8 mouse cellular contexts compared by ENCODE assay signal in genomic region chr6:142345440-142346038, GRCm38 (mm10). TPM values are rescaled to one million over a fixed set of nuclear protein-coding genes. Genes with fewer than 3 reads are reported as not detected.
DNase-seq lines count a peak whose midpoint lies in the region; ATAC-seq and TF ChIP-seq lines count a peak whose summit lies in the region.

Pyroxd1 (plus strand) TSS chr6:142345654.

- peak within 1 kb of the TSS; percentile 57 for H3K9ac ChIP-seq in embryonic facial prominence, embryonic 14.5 days (ENCODE audit: low read depth, low read length)
- H3K9ac ChIP-seq in limb, embryonic 14.5 days (ENCODE audit: low read depth, low read length, severe bottlenecking), result peak within 1 kb of the TSS; percentile 58
- H3K9ac ChIP-seq in midbrain, postnatal 0 days (replicated peaks; ENCODE audit: low read length, poor library complexity, severe bottlenecking), result peak within 1 kb of the TSS; percentile 45

- H3K4me2 ChIP-seq in embryonic facial prominence, embryonic 14.5 days (ENCODE audit: low read depth, low read length), result peak within 1 kb of the TSS; percentile 56
- peak within 1 kb of the TSS; percentile 42 for H3K4me2 ChIP-seq in limb, embryonic 14.5 days (replicated peaks; ENCODE audit: low read depth, low read length, severe bottlenecking)
- H3K4me2 ChIP-seq in midbrain, postnatal 0 days (ENCODE audit: low read depth, low read length, poor library complexity, severe bottlenecking), result peak within 1 kb of the TSS; percentile 54

- H3K36me3 ChIP-seq in embryonic facial prominence, embryonic 14.5 days (ENCODE audit: control insufficient read depth, insufficient read depth, low read length), result peaks cover 13% of the 10 kb centered on the region; the same call in 1 of the 2 replicates
- peaks cover 13% of the 10 kb centered on the region; the same call in 1 of the 2 replicates for H3K36me3 ChIP-seq in limb, embryonic 14.5 days (ENCODE audit: control insufficient read depth, insufficient read depth, low read length)
- H3K36me3 ChIP-seq in midbrain, postnatal 0 days (ENCODE audit: insufficient read depth, low read length), result peaks cover 14% of the 10 kb centered on the region; the same call in 1 of the 2 replicates

- peak; percentile 38 for TF ChIP-seq CTCF in midbrain, postnatal 0 days (IDR thresholded peaks at IDR 0.05)

- ATAC-seq in embryonic facial prominence, embryonic 14.5 days (ENCODE audit: low read depth), result peak; percentile 94
- ATAC-seq in limb, embryonic 14.5 days (ENCODE audit: low FRiP score, low read depth), result peak; percentile 94
- ATAC-seq in midbrain, postnatal 0 days (ENCODE audit: low FRiP score), result peak; percentile 91

- H3K9me3 ChIP-seq in embryonic facial prominence, embryonic 14.5 days (ENCODE audit: control insufficient read depth, low read length), result no peaks in the 10 kb centered on the region
- H3K9me3 ChIP-seq in limb, embryonic 14.5 days (ENCODE audit: control insufficient read depth, low read length), result no peaks in the 10 kb centered on the region
- no peaks in the 10 kb centered on the region for H3K9me3 ChIP-seq in midbrain, postnatal 0 days (ENCODE audit: low read length)

- H3K4me3 ChIP-seq in embryonic facial prominence, embryonic 14.5 days (ENCODE audit: low read depth, low read length), result peak within 1 kb of the TSS; percentile 59
- H3K4me3 ChIP-seq in limb, embryonic 14.5 days (replicated peaks; ENCODE audit: low read length), result peak within 1 kb of the TSS; percentile 67
- H3K4me3 ChIP-seq in midbrain, postnatal 0 days (ENCODE audit: low read depth, low read length), result peak within 1 kb of the TSS; percentile 45

- peak within 1 kb of the TSS; percentile 72; the same call in 1 of the 2 replicates for H3K27ac ChIP-seq in embryonic facial prominence, embryonic 14.5 days (replicated peaks; ENCODE audit: low read depth, low read length)
- peak within 1 kb of the TSS; percentile 55; the same call in 1 of the 2 replicates for H3K27ac ChIP-seq in limb, embryonic 14.5 days (replicated peaks; ENCODE audit: low read depth, low read length)
- H3K27ac ChIP-seq in midbrain, postnatal 0 days (ENCODE audit: low read depth, low read length), result peak within 1 kb of the TSS; percentile 60

- no peaks in the 10 kb centered on the region for H3K27me3 ChIP-seq in embryonic facial prominence, embryonic 14.5 days (replicated peaks; ENCODE audit: control insufficient read depth, insufficient read depth, low read length)
- no peaks in the 10 kb centered on the region for H3K27me3 ChIP-seq in limb, embryonic 14.5 days (ENCODE audit: control insufficient read depth, insufficient read depth, low read length)
- no peaks in the 10 kb centered on the region for H3K27me3 ChIP-seq in midbrain, postnatal 0 days (ENCODE audit: insufficient read depth, low read length)

- H3K4me1 ChIP-seq in embryonic facial prominence, embryonic 14.5 days (ENCODE audit: control insufficient read depth, insufficient read depth, low read length), result 0 out of 2 replicates have a peak, but pooled peaks cover 5% of the 10 kb centered on the region
- 0 out of 2 replicates have a peak, but pooled peaks cover 7% of the 10 kb centered on the region for H3K4me1 ChIP-seq in limb, embryonic 14.5 days (ENCODE audit: control insufficient read depth, insufficient read depth, low read length)
- H3K4me1 ChIP-seq in midbrain, postnatal 0 days (ENCODE audit: insufficient read depth, low read length), result no peaks in the 10 kb centered on the region

- TF ChIP-seq POLR2A in limb, embryonic 14.5 days (IDR thresholded peaks at IDR 0.05; ENCODE audit: borderline replicate concordance, extremely low read depth, insufficient read depth, insufficient read length), result 0 out of 2 replicates have a peak, but pooled peaks have one; percentile 27

- peak; percentile 95 for DNase-seq in 3T3-L1 (ENCODE audit: low read depth, low spot score)
- DNase-seq in adrenal gland, postnatal 4 days (ENCODE audit: low spot score in 2 of 2), result peak; percentile 61 to 63
- DNase-seq in embryonic facial prominence, embryonic 14.5 days (ENCODE audit: low spot score), result peak; percentile 98
- DNase-seq in heart, adult 8-10 months (ENCODE audit: low spot score), result peak; percentile 84
- peak; percentile 90 for DNase-seq in kidney, adult 9 months
- DNase-seq in limb, embryonic 14.5 days (ENCODE audit: low spot score), result peak; percentile 96
- DNase-seq in midbrain, postnatal 0 days (ENCODE audit: low spot score), result peak; percentile 97
- peak; percentile 49 to 64 for DNase-seq in spleen, postnatal 14 days (ENCODE audit: low spot score in 2 of 2)

- under 1% methylated on average over 21 of the region's 48 CpGs for WGBS in embryonic facial prominence, embryonic 14.5 days
- WGBS in limb, embryonic 14.5 days, result under 1% methylated on average over 48 of the region's 48 CpGs
- under 1% methylated on average over 48 of the region's 48 CpGs for WGBS in midbrain, postnatal 0 days

RNA-seq across cellular contexts. Expression of gene Pyroxd1, which starts in this region (rescaled TPM):
- 10 to 100 TPM; 17.8 to 18.8 TPM for total RNA-seq in adrenal gland, postnatal 4 days (2021)
- polyA plus RNA-seq in embryonic facial prominence, embryonic 14.5 days (2014; fragmentation: Nextera tagmentation; extraction: Ambion mirVana), result 13.2 and 16.8 TPM in 2 replicates
- 10 to 100 TPM in 3 of 4 experiments, 1 to 10 TPM in 1; 8.7 to 11.1 (median 10.3) TPM for total RNA-seq in heart, adult 8-10 months (2022)
- polyA plus RNA-seq in limb, embryonic 14.5 days (2012; rRNA removed), result 8.0 and 9.7 TPM in 2 replicates
- 15.1 and 15.7 TPM in 2 replicates for polyA plus RNA-seq in limb, embryonic 14.5 days (2014; fragmentation: Nextera tagmentation; extraction: Ambion mirVana)
- 13.5 and 17.7 TPM in 2 replicates for total RNA-seq in midbrain, postnatal 0 days (2014; rRNA removed)
- 18.2 and 20.3 TPM in 2 replicates for polyA plus RNA-seq in midbrain, postnatal 0 days (2015; fragmentation: Nextera tagmentation; extraction: Ambion mirVana)

Comparison
In these comparisons a context has a peak if more than half of its experiments do, and no peak if none do; other contexts are left out.
1. Peak in every context shown above with its lines: DNase-seq, ATAC-seq, H3K4me3 ChIP-seq and H3K27ac ChIP-seq.